Mouse (Mus musculus): ENCODE data around the gene Iscu. TPM values are rescaled to one million over a fixed set of nuclear protein-coding genes. Genes with fewer than 3 reads are reported as not detected.
A peak's percentile ranks its signal among the peaks of the same experiment; 100 is the strongest.

The Iscu gene
- polyA plus RNA-seq, 1 experiment from 2014 or later: 124 TPM

DNA sequence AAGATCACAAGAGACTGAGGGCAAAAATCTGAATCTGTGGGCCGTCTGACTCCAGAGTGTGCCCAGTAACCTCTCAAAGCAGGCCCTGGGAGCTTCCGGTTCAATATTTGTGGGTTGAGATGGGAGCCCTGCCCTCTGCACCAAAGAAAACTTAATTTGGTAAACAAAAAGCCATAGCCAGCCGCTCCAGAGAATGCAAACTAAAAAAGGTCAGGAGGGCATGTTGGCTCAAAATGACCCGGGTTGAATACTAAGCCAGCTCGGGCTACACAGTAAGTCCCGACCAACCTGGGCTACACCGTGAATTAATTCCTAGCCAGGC is 37.6 kb upstream of the Iscu start:
- no peaks in the 10 kb centered on the region for H3K9me3 ChIP-seq (replicated peaks)
- no peak for ATAC-seq (replicated peaks; ENCODE audit: insufficient number of reproducible peaks, insufficient read depth, low FRiP score, low read depth)
- peak overlapping the region; percentile 74 for H3K4me2 ChIP-seq
- peak overlapping the region; percentile 54 for H3K9ac ChIP-seq
- no peaks in the 10 kb centered on the region for H3K27me3 ChIP-seq
- H3K4me3 ChIP-seq: peak overlapping the region; percentile 77
- peaks cover 16% of the 10 kb centered on the region for H3K4me1 ChIP-seq (replicated peaks)
- 35% methylated on average over 7 of the region's 7 CpGs for WGBS
- H3K36me3 ChIP-seq: peaks cover 24% of the 10 kb centered on the region
- H3K27ac ChIP-seq: peak overlapping the region; percentile 92

DNA sequence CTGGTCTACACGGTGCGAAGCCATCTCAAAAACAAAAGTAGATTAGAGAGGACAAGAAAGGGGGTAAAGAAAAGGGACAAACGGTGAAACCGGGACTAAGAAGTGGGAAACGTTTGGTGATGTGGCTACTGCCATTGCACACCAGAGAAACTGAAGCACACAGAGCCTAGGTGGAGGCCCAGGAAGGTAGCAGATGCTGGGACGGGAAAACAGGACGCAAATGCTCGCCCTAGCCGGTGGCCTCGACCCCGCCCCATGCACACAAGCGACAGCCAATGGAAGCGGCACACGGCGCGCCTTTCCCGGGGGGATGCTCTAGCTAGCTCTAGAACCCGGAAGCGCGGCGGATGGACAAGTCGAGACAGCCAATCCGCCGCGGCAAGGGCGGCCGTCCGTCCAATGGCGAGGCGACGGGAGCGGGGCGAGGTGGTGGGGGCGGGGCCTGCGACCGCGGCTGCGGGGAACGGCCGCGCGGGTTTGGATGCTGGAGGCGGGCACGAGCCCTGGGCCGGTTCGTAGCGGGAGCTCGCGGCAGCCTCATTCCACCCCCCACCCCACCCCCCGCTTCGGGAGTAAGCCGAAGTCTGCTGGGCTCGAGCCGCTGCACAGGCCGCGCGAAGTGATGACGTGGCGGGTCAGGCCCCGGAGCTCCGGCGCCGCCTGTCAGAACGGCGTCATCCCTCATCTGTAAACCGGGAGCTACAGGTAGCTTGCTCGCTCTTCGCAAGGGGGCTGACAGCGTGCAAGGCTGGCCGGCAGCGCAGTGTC is 37.0 kb upstream of the Iscu start, which contains the start of gene Ficd:
Gene Ficd, plus strand, starts transcription at position 459 of the 768 bp plus-strand sequence.
- 1% methylated on average over 71 of the region's 71 CpGs for WGBS
- H3K9ac ChIP-seq: peak within 1 kb of the TSS; percentile 66
- H3K27ac ChIP-seq: peak within 1 kb of the TSS; percentile 92
- ATAC-seq (replicated peaks; ENCODE audit: insufficient number of reproducible peaks, insufficient read depth, low FRiP score, low read depth): peak; percentile 95
- H3K4me2 ChIP-seq: peak within 1 kb of the TSS; percentile 90
- H3K9me3 ChIP-seq (replicated peaks): no peaks in the 10 kb centered on the region
- H3K4me3 ChIP-seq: peak within 1 kb of the TSS; percentile 77
- H3K27me3 ChIP-seq: no peaks in the 10 kb centered on the region
- H3K4me1 ChIP-seq (replicated peaks): peaks cover 16% of the 10 kb centered on the region
- peaks cover 30% of the 10 kb centered on the region for H3K36me3 ChIP-seq

DNA sequence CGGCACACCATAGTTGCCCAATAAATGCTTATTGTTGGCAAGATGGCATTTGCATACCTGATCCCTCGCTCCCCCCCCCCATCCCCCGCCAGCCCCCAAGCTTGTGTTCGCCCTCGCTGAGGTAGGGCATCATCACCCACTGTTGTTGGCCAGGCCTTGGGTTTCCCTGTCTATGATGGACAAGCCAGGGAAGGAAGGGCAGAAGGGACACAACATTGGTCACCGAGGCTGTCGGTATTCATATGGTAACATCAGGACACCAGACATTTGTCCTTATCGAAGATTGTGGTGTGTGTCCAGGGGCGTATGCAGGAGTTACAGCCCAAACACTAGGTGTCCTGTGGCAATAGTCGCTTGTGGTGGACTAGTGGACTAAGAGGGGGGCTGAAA is 36.4 kb upstream of the Iscu start:
- peak; percentile 19; the same call in 1 of the 2 replicates for ATAC-seq (replicated peaks; ENCODE audit: insufficient number of reproducible peaks, insufficient read depth, low FRiP score, low read depth)
- peak overlapping the region; percentile 90 for H3K4me2 ChIP-seq

DNA sequence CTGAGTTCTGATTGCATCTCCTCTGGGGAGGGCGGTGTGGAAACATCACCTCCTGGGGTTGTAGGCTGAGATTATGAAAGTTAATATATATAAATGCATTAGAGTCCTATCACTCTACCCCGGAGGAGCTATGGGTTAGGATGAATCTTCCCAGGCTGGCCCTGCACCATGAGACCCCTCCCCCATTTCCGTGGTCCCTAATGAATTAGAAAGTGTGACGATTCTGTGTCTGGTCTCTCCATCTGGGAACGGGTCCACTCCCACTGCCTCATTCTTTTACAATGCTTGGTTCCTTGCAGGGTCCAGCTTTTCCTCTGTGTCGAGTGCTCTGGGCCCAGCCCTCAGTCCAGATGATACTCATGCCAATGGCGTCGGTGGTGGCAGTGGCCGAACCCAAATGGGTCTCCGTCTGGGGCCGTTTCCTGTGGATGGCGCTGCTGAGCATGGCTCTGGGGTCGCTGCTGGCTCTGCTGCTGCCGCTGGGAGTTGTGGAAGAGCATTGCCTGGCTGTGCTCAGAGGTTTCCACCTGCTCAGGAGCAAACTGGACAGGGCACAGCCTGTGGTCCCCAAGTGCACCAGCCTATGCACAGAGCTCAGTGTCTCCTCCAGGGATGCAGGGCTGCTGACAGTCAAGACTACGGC is 35.9 kb upstream of the Iscu start:
- H3K27me3 ChIP-seq: no peaks in the 10 kb centered on the region
- H3K36me3 ChIP-seq: peaks cover 41% of the 10 kb centered on the region
- 33% methylated on average over 15 of the region's 15 CpGs for WGBS
- H3K4me1 ChIP-seq (replicated peaks): peaks cover 16% of the 10 kb centered on the region
- H3K9me3 ChIP-seq (replicated peaks): no peaks in the 10 kb centered on the region
- peak overlapping the region; percentile 66 for H3K9ac ChIP-seq
- peak overlapping the region; percentile 90 for H3K4me2 ChIP-seq
- H3K27ac ChIP-seq: peak overlapping the region; percentile 92; the same call in 1 of the 2 replicates
- peak overlapping the region; percentile 77 for H3K4me3 ChIP-seq
- no peak for ATAC-seq (replicated peaks; ENCODE audit: insufficient number of reproducible peaks, insufficient read depth, low FRiP score, low read depth)

More for the DNA sequence above, 36.4 kb upstream of the Iscu start:
- peaks cover 36% of the 10 kb centered on the region for H3K36me3 ChIP-seq
- peak overlapping the region; percentile 92 for H3K27ac ChIP-seq
- WGBS: 3% methylated on average over 10 of the region's 10 CpGs
- H3K27me3 ChIP-seq: no peaks in the 10 kb centered on the region
- no peaks in the 10 kb centered on the region for H3K9me3 ChIP-seq (replicated peaks)
- H3K4me1 ChIP-seq (replicated peaks): peaks cover 16% of the 10 kb centered on the region
- H3K9ac ChIP-seq: peak overlapping the region; percentile 66
- H3K4me3 ChIP-seq: peak overlapping the region; percentile 77

DNA sequence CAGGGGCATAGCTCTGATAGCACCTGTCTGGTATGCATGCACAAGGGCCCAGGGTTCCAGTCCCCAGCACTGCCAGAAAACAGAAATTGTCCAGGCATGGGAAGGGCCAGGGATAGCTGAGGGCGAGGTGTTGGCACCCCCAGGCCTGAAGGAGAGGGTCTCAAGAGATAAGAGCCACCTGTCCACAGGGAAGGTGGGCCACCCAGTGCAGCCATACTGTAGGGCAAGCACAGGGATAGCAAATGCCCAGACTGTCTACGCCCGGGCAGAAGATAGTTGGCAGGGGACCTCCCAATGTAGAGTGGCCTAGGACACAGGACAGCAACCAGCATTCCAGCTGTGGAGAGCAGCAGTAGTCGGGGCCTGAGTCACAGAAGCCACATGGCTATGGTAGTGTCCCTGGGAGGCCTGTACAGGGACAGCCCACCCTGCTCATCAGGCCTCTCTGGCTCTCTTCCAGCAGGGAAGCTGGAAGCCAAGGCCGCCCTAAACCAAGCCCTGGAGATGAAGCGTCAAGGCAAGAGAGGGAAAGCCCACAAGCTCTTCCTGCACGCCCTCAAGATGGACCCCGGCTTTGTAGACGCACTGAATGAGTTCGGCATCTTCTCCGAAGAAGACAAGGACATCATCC is 34.8 kb upstream of the Iscu start:
- no peak for ATAC-seq (replicated peaks; ENCODE audit: insufficient number of reproducible peaks, insufficient read depth, low FRiP score, low read depth)
- Histone ChIP-seq H3K27me3 (no peaks in the 10 kb centered on the region), H3K27ac (no peak overlapping the region), H3K4me1 (replicated peaks) (peaks cover 16% of the 10 kb centered on the region), H3K4me2 (no peak overlapping the region), H3K9ac (no peak overlapping the region), H3K36me3 (peaks cover 50% of the 10 kb centered on the region), H3K4me3 (no peak overlapping the region), H3K9me3 (replicated peaks) (no peaks in the 10 kb centered on the region)
- 87% methylated on average over 11 of the region's 11 CpGs for WGBS

DNA sequence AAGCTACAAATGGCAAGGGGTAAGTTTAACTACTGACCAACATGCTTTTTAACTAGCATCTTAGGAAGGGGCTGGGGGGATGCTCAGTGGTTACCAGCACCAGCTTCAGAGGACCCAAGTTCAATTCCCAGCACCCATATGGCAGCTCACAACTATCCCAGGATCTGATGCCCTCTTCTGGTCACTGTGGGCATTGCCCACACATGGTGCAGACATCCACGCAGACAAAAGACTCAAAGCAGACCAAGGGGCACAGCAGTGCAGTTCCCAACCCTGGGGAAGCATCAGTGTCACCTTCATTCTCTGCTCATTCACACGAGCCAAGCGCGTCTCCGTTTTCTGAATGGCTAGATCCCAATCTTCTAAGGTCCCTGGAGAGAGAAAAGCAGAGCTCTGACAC is 24.9 kb upstream of the Iscu start:
- Histone ChIP-seq H3K27me3 (no peaks in the 10 kb centered on the region), H3K4me2 (no peak overlapping the region), H3K27ac (no peak overlapping the region), H3K9ac (no peak overlapping the region), H3K4me3 (no peak overlapping the region), H3K9me3 (replicated peaks) (no peaks in the 10 kb centered on the region), H3K4me1 (replicated peaks) (no peaks in the 10 kb centered on the region), H3K36me3 (peaks cover 99% of the 10 kb centered on the region)
- WGBS: 88% methylated on average over 5 of the region's 5 CpGs
- ATAC-seq (replicated peaks; ENCODE audit: insufficient number of reproducible peaks, insufficient read depth, low FRiP score, low read depth): no peak

DNA sequence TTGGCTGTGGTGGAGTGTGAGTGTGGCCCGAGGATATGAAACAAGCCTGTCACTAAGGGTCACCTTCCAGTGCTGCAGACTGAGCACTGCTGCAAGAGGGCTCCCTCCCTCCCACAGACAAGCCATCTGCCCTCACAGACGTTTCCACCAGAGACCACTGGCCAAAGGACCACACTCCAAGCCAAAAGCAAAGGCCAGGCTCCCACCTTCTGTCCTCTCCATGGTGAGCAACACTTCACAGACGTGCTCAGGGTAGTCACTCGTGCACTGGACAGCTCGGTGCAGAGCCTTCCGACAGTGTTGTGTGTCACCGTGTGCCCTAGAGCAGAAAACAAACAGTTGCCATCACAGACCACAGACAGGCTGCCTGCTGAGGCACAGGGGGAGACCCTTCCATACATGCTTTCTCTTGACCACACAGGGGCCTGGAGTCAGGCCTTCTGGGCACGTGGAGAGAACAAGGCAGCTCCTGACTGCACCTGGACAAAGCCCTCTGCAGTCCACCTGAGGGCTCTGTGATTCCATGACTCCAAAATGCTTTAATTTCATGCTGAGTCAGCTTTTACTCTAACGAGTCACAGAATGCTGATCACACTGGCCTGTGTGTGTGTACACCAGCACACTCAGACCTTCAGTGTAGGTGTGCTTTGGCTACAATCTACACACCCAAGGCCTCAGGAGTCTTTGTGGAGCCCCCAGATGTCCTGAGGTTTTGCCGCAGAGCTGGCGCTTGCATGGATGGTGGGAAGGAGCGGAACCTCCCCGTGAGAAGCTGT is 23.8 kb upstream of the Iscu start:
- no peak overlapping the region for H3K4me3 ChIP-seq
- 93% methylated on average over 13 of the region's 13 CpGs for WGBS
- H3K27me3 ChIP-seq: no peaks in the 10 kb centered on the region
- no peaks in the 10 kb centered on the region for H3K9me3 ChIP-seq (replicated peaks)
- no peak overlapping the region for H3K9ac ChIP-seq
- H3K4me1 ChIP-seq (replicated peaks): no peaks in the 10 kb centered on the region
- peaks cover 99% of the 10 kb centered on the region for H3K36me3 ChIP-seq
- ATAC-seq (replicated peaks; ENCODE audit: insufficient number of reproducible peaks, insufficient read depth, low FRiP score, low read depth): no peak
- H3K27ac ChIP-seq: no peak overlapping the region
- H3K4me2 ChIP-seq: no peak overlapping the region

DNA sequence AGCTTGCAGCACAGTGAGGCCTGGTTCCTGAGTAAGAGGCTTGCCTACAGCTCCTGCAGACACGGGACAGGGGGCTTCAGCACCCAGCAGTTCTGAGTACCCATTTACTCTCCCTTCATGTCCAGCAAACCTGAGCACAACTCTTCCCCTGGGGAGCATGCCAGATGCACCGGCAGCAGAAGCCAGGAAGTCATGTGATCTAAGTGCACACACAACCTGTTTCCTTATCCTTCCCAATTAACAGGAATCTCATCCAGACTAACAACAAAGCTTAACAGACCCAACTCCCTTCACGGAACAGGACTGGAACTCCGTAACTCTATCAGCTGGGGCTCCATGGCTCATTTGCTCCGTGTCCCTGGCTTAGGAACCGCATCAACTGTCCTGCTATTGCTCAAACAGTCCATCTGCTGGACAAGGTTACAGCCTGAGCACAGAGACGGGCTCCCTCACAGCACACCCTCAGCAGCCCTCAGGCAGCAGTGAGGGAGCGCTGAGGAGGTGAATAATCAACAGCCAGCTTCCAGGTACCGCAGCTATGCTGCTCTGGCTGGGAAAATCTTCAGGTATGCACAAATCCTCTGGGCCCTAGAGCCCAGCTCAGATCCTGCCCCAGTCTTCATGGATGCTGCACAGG is 20.9 kb upstream of the Iscu start:
- Histone ChIP-seq H3K9me3 (replicated peaks) (no peaks in the 10 kb centered on the region), H3K4me3 (no peak overlapping the region), H3K27ac (no peak overlapping the region), H3K36me3 (peaks cover 98% of the 10 kb centered on the region), H3K9ac (no peak overlapping the region), H3K27me3 (no peaks in the 10 kb centered on the region), H3K4me2 (no peak overlapping the region), H3K4me1 (replicated peaks) (no peaks in the 10 kb centered on the region)
- ATAC-seq (replicated peaks; ENCODE audit: insufficient number of reproducible peaks, insufficient read depth, low FRiP score, low read depth): no peak
- 81% methylated on average over 9 of the region's 9 CpGs for WGBS

DNA sequence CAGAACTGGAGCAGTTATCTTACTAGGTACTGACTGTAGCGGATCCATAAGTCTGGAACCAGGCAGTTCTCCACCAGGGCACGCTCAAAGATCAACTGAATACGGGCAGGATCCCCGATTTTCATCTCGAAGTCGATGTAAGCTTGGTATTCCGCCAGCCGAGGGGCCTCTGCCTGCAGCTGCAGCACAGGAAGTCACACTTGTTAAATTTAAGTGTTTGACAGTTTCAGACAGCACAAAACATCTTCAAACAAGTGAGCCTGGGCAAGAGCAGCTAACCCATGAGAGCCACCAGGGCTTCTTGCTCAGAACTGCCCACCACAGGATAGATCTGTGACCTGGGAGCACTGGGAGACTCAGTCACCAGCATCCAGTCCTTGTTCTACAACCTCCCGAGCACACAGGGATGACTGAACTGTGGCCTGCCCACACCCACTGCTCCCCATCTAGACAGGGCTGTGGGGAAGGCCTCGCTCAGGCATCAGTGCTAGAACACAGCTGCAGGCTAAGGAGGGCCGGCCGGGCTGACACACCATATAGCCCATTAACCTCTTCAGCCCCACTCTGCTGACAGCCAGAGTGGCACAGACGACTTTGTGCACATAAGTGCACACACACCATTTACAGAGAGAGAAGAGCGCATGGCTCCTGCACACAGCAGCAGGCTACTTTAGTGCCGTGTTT is 17.1 kb upstream of the Iscu start:
- Histone ChIP-seq H3K27me3 (no peaks in the 10 kb centered on the region), H3K27ac (no peak overlapping the region), H3K36me3 (peaks cover 95% of the 10 kb centered on the region), H3K4me2 (no peak overlapping the region), H3K4me3 (no peak overlapping the region), H3K9ac (no peak overlapping the region), H3K4me1 (replicated peaks) (no peaks in the 10 kb centered on the region), H3K9me3 (replicated peaks) (no peaks in the 10 kb centered on the region)
- no peak for ATAC-seq (replicated peaks; ENCODE audit: insufficient number of reproducible peaks, insufficient read depth, low FRiP score, low read depth)
- 86% methylated on average over 15 of the region's 15 CpGs for WGBS

DNA sequence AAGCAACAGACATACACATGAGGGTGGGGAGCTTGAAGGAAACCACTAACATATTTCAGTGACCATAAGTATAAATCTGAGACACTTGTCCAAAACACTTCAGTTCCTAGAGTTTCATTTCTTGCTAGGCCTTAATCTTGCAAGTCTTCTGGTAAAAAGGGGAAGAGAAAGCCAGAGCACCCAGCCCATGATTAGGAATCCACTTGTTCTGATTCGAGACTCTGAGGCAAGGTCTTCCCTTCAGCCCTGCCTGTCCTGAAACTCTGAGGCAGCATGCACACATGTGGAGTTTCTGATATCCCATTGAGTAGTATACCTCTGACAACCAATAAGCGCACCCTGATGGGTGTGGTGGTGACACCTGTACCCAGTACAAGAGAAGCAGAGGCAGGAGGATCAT is 11.0 kb upstream of the Iscu start:
- H3K36me3 ChIP-seq: peaks cover 74% of the 10 kb centered on the region
- WGBS: 93% methylated on average over 2 of the region's 2 CpGs
- H3K4me1 ChIP-seq (replicated peaks): no peaks in the 10 kb centered on the region; the same call in 1 of the 2 replicates
- no peak overlapping the region for H3K4me2 ChIP-seq
- H3K27me3 ChIP-seq: no peaks in the 10 kb centered on the region
- no peak overlapping the region for H3K4me3 ChIP-seq
- H3K9ac ChIP-seq: no peak overlapping the region
- H3K27ac ChIP-seq: no peak overlapping the region
- ATAC-seq (replicated peaks; ENCODE audit: insufficient number of reproducible peaks, insufficient read depth, low FRiP score, low read depth): no peak
- no peaks in the 10 kb centered on the region for H3K9me3 ChIP-seq (replicated peaks)
